Mouse (Mus musculus) intestine, embryonic 16.5 days (tissue): Measurements from ENCODE around the gene Flot1. TPM values are rescaled to one million over a fixed set of nuclear protein-coding genes. Genes with fewer than 3 reads are reported as not detected.

Experiments used
- ATAC-seq: fragments of 200-750 bp; cut with Nextera tagmentation; 2 replicates; pipeline ENCODE4 v1.8.0; 2017; ENCODE audit warnings: moderate TSS enrichment, moderate library complexity
- H3K27ac ChIP-seq: fragments of 300-500 bp; sonication (generic); 2 replicates; pipeline ENCODE4 v1.5.1; 2014; ENCODE audit warnings: mild to moderate bottlenecking, low read length
- H3K27me3 ChIP-seq: fragments of 300-500 bp; sonication (generic); replicated peaks from 2 replicates; pipeline ENCODE4 v1.6.1; 2014; ENCODE audit warnings: low read length, control low read depth, mixed read lengths; ENCODE audit not compliant: control insufficient read depth, insufficient read depth
- H3K36me3 ChIP-seq: fragments of 300-500 bp; sonication (generic); 2 replicates; pipeline ENCODE4 v1.6.1; 2014; ENCODE audit warnings: low read length, control low read depth; ENCODE audit not compliant: control insufficient read depth, insufficient read depth
- H3K4me1 ChIP-seq: fragments of 300-500 bp; sonication (generic); 2 replicates; pipeline ENCODE4 v1.6.1; 2014; ENCODE audit warnings: low read length, control low read depth, mixed read lengths; ENCODE audit not compliant: control insufficient read depth, insufficient read depth
- H3K4me2 ChIP-seq: fragments of 300-500 bp; sonication (generic); 2 replicates; pipeline ENCODE4 v1.6.1; 2014; ENCODE audit warnings: low read depth, low read length, control low read depth
- H3K4me3 ChIP-seq: fragments of 300-500 bp; sonication (generic); 2 replicates; pipeline ENCODE4 v1.5.1; 2014; ENCODE audit warnings: mild to moderate bottlenecking, low read length
- H3K9ac ChIP-seq: fragments of 300-500 bp; sonication (generic); 2 replicates; pipeline ENCODE4 v1.6.1; 2014; ENCODE audit warnings: low read depth, low read length
- H3K9me3 ChIP-seq: fragments of 300-500 bp; sonication (generic); 2 replicates; pipeline ENCODE4 v1.6.1; 2016; ENCODE audit warnings: low read length, control low read depth; ENCODE audit not compliant: control insufficient read depth
- WGBS: fragments of 180-500 bp; shearing (Covaris S2); extraction: QIAGEN DNeasy Blood & Tissue Kit; methylation state at CpG from one replicate; pipeline ENCODE4 v1.1.7; 2014; 5-methylcytosine and 5-hydroxymethylcytosine counted together
- polyA plus RNA-seq: library from polyadenylated mRNA; unstranded; fragments of >200 nt; fragmentation: Nextera tagmentation; extraction: Ambion mirVana; gene quantifications from 2 replicates; pipeline ENCODE4 v1.2.1, GENCODE M21; 2015

Gene Flot1
- polyA plus RNA-seq, 1 experiment from 2014 or later = 56.9 TPM

DNA sequence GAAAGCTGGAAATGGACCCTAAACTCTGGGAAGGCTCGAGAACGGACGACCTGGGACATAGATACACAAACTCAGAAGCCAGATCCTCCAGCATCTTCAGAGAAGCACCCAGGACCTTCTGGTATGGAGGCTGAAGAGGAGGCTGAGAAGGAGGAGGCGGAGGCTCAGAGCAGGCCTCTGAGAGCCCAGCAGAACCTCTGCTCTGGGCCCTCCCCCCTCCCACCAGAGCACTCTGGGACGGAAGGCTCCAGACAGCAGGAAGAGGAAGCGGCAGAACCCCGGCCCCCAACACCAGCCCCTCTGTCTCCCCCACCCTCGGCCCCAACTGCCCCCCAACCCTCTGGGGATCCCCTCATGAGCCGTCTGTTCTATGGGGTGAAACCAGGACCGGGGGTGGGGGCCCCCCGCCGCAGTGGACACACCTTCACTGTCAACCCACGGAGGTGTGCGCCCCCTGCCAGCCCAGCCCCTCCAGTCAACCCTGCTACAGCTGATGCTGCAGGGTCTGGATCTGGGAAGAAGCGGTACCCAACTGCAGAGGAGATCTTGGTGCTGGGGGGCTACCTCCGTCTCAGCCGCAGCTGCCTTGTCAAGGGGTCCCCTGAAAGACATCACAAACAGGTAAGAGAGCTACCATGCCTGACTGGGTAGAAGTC is 45.3 kb downstream of the Flot1 start:
- no peaks in the 10 kb centered on the region; the same call in 1 of the 2 replicates for H3K36me3 ChIP-seq
- WGBS = 32% methylated on average over 15 of the region's 17 CpGs
- H3K4me3 ChIP-seq = peak overlapping the region; percentile 62
- H3K27me3 ChIP-seq = no peaks in the 10 kb centered on the region
- H3K9me3 ChIP-seq = 0 out of 2 replicates have a peak, but pooled peaks cover 4% of the 10 kb centered on the region
- H3K9ac ChIP-seq = peak overlapping the region; percentile 77
- H3K4me2 ChIP-seq = peak overlapping the region; percentile 81
- peak overlapping the region; percentile 89 for H3K27ac ChIP-seq
- ATAC-seq = no peak
- peaks cover 31% of the 10 kb centered on the region for H3K4me1 ChIP-seq

DNA sequence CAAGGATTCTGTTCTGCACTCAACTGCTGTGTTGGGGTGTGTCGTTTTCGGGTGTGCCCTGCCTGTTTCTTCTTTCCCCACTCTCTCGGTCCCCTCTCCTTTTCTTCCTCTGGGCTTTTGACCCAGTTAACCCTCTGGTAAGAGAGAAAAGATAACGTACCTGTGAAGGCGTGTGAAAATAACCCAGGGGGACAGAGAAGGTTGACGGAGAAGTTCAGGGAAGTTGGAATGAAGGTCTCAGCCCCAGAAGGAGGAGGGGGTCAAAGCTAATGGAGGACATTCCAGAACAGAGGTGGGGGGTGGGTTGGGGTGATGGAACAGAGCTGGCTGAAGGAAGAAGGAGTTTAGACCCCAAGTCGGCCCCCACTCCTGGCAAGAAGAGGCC is 45.9 kb downstream of the Flot1 start:
- Histone ChIP-seq H3K9me3 (0 out of 2 replicates have a peak, but pooled peaks cover 4% of the 10 kb centered on the region), H3K4me1 (peaks cover 35% of the 10 kb centered on the region), H3K4me3 (peak overlapping the region; percentile 62), H3K36me3 (no peaks in the 10 kb centered on the region; the same call in 1 of the 2 replicates), H3K9ac (peak overlapping the region; percentile 77), H3K27me3 (no peaks in the 10 kb centered on the region), H3K4me2 (peak overlapping the region; percentile 81), H3K27ac (peak overlapping the region; percentile 89)
- ATAC-seq = no peak
- 4% methylated on average over 7 of the region's 7 CpGs for WGBS

GRCm38 (mm10) chr17:35869346-35870067 is 46.5 kb downstream of the Flot1 start:
- Histone ChIP-seq H3K27me3 (no peaks in the 10 kb centered on the region), H3K9me3 (0 out of 2 replicates have a peak, but pooled peaks cover 4% of the 10 kb centered on the region), H3K4me2 (peak overlapping the region; percentile 81), H3K4me1 (peaks cover 38% of the 10 kb centered on the region), H3K27ac (peak overlapping the region; percentile 89), H3K36me3 (no peaks in the 10 kb centered on the region; the same call in 1 of the 2 replicates), H3K4me3 (peak overlapping the region; percentile 62), H3K9ac (peak overlapping the region; percentile 77)
- WGBS = 4% methylated on average over 7 of the region's 7 CpGs
- peak; percentile 5; the same call in 1 of the 2 replicates for ATAC-seq

- H3K9me3 ChIP-seq = 0 out of 2 replicates have a peak, but pooled peaks cover 4% of the 10 kb centered on the region
- peak overlapping the region; percentile 77 for H3K9ac ChIP-seq
- H3K4me2 ChIP-seq = peak overlapping the region; percentile 81
- H3K27me3 ChIP-seq = no peaks in the 10 kb centered on the region
- 41% methylated on average over 9 of the region's 9 CpGs for WGBS
- H3K4me3 ChIP-seq = peak overlapping the region; percentile 62
- H3K4me1 ChIP-seq = peaks cover 35% of the 10 kb centered on the region
- ATAC-seq = 0 out of 2 replicates have a peak, but pooled peaks have one; percentile 1
- H3K36me3 ChIP-seq = no peaks in the 10 kb centered on the region; the same call in 1 of the 2 replicates
- H3K27ac ChIP-seq = peak overlapping the region; percentile 89
Observed at GRCm38 (mm10) chr17:35870151-35870883, 47.3 kb downstream of the Flot1 start.

- Histone ChIP-seq H3K4me2 (peak overlapping the region; percentile 81), H3K9ac (no peak overlapping the region), H3K9me3 (0 out of 2 replicates have a peak, but pooled peaks cover 4% of the 10 kb centered on the region), H3K27ac (peak overlapping the region; percentile 89), H3K4me3 (peak overlapping the region; percentile 62), H3K4me1 (peaks cover 35% of the 10 kb centered on the region), H3K36me3 (no peaks in the 10 kb centered on the region; the same call in 1 of the 2 replicates), H3K27me3 (no peaks in the 10 kb centered on the region)
- ATAC-seq = no peak
- 78% methylated on average over 8 of the region's 8 CpGs for WGBS
Observed at GRCm38 (mm10) chr17:35870884-35871696, 48.1 kb downstream of the Flot1 start.

DNA sequence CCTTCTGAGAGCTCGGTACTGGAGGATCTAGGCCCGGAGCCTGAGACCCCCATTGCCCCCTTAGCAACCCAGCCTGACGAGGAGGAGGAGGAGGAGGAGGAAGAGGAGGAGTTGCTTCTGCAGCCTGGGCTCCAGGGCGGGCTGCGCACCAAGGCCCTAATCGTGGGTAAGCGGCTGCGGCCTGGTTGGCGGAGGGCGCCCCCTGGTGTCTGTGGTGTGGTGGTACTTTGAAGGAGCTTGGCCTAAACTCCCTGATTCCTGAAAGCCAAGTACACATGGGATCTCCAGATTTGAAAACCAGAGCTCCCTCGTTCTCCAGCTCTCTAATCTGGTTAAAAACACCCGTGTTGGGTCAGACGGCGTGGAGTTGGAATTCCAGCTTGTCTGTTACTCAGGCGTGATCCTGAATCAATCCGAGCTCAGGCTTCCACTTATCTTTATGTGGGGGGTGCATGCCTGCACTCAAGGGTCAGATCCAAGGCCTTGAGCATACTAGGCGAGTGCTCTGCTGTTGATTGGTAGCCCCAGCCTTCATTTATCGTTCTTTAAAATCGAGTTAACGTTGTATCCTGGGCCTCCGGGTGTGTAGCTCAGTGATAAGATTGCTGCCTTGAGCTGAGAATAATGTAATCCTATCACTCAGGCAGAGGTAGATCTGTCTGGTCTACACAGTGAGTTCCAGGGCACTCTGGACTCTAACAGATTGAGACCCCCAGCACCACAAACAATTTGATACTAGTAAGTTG is 50.9 kb downstream of the Flot1 start:
- 0 out of 2 replicates have a peak, but pooled peaks cover 4% of the 10 kb centered on the region for H3K9me3 ChIP-seq
- no peak overlapping the region for H3K27ac ChIP-seq
- peaks cover 30% of the 10 kb centered on the region for H3K4me1 ChIP-seq
- H3K4me2 ChIP-seq = no peak overlapping the region
- no peaks in the 10 kb centered on the region for H3K27me3 ChIP-seq
- no peaks in the 10 kb centered on the region; the same call in 1 of the 2 replicates for H3K36me3 ChIP-seq
- ATAC-seq = peak; percentile 50; the same call in 1 of the 2 replicates
- no peak overlapping the region for H3K4me3 ChIP-seq
- WGBS = 24% methylated on average over 21 of the region's 21 CpGs
- peak overlapping the region; percentile 34 for H3K9ac ChIP-seq

GRCm38 (mm10) chr17:35874721-35875120 is 51.7 kb downstream of the Flot1 start:
- H3K27ac ChIP-seq = no peak overlapping the region
- no peak overlapping the region for H3K9ac ChIP-seq
- no peak for ATAC-seq
- H3K27me3 ChIP-seq = no peaks in the 10 kb centered on the region
- peaks cover 23% of the 10 kb centered on the region for H3K4me1 ChIP-seq
- no peak overlapping the region for H3K4me3 ChIP-seq
- WGBS = 84% methylated on average over 6 of the region's 6 CpGs
- H3K4me2 ChIP-seq = no peak overlapping the region
- no peaks in the 10 kb centered on the region; the same call in 1 of the 2 replicates for H3K36me3 ChIP-seq
- H3K9me3 ChIP-seq = 0 out of 2 replicates have a peak, but pooled peaks cover 4% of the 10 kb centered on the region
